Mouse (Mus musculus): Measurements from ENCODE around the gene Ndufa6.
"Not testable (repeated sequence)": the region's sequence is repeated elsewhere in the genome, so short reads cannot be mapped to it uniquely, and the experiment has no call there.

Ndufa6 gene

DNA sequence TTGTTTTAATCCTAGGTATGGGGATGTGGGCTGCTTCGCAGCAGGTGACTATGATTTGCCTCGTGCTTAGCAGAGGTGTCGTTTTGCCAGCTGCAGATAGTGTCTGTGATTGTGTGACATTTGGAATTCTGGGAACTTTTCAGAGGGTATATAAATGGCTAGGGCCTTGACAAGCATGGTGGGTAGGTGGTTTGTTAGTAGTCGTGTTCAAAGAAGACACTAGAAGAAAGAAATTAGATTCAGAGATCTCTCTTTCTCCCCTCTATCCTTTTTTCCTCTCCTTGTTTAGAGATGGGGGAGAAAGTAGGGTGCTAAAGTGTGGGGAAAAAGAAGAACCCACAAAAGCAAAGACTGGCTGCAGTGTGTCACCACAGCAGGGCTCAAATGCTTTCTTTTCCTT lies 14.0 kb upstream of the Ndufa6 start:
- no peak for DNase-seq (ENCODE audit: low spot score in 2 of 2)

- not testable (repeated sequence) for DNase-seq (ENCODE audit: low spot score in 2 of 2)
These were observed 10.4 kb upstream of the Ndufa6 start for GRCm38 (mm10) chr15:82364561-82364960.

- DNase-seq (ENCODE audit: low spot score in 2 of 2): not testable (repeated sequence)
These were observed 9.7 kb upstream of the Ndufa6 start for GRCm38 (mm10) chr15:82363801-82364200.

DNA sequence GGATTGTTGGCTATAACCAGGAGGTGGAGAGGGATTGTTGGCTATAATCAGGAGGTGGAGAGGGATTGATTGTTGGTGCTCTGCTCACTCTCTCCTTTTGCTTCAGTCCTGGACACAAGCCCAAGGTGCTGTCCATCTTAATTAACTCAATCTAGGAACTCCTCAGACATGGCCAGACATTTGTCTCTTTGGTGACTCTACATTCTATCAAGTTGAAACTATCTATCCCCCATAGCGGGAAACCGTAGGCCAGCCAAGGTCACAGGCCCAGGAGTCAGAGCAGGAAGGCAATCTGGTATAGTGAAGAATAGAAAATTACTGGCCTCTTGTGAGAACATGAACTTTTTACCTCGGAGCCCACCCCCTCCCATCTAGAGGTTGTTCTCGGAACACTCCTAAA lies 8.1 kb upstream of the Ndufa6 start:
- DNase-seq (ENCODE audit: low spot score in 2 of 2): no peak

GRCm38 (mm10) chr15:82361459-82362018 lies 7.4 kb upstream of the Ndufa6 start:
- DNase-seq (ENCODE audit: low spot score in 2 of 2): no peak

- DNase-seq (ENCODE audit: low spot score in 2 of 2): no peak
These were observed 4.5 kb upstream of the Ndufa6 start for GRCm38 (mm10) chr15:82358431-82359260.

GRCm38 (mm10) chr15:82353745-82354113 lies 393 bp downstream of the Ndufa6 start:
- DNase-seq (ENCODE audit: low spot score in 2 of 2): no peak

DNA sequence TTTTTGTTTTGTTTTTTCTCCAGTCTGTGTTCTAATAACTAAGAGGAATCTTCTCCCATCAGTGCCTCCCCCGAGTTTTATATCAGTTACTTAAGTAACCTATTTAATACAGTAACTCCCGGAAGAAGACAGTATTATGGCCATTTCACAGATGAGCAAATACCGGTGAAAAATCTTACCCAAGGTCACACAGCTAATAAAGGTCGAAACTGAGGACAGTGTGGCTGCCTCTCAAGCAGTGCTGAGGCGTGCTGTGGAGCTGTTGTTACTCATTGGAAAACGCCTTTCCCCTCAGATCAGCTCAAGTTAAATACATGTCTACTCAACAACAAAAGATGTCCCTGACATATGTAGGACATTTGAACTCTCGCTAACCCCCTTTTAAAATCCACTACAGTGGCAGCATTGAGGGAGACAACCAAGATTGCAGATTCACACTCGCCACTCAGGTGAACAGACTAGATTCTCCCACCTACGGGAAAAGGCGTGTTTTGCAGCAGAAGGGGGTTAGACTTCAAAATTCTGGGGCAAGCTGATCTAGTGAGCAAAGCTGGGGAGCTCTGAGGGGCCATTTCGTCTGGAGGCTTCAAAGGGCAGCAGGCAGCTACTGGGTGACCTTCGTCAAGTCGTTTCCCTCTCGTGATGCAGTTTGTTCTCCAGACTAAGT lies 911 bp downstream of the Ndufa6 start:
- no peak for DNase-seq (ENCODE audit: low spot score in 2 of 2)

DNA sequence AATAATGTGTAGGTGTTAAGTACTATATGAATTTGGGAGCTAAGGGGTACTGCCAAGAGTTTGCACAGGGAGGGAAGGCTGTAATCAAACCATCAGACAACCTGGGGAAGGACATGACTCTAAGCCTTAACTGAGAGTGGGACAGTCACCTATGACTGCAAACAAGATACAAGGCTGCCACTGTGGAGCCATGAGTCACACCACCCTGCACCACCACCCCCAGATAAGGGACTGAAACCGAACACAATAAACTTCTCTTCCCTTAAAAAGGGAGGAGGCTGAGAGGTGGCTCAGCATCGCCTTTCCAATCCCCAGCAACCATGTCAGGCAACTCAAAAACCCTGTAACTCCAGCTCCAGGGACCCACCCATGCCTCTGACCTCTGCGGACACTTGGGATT lies 2.6 kb downstream of the Ndufa6 start:
- DNase-seq (ENCODE audit: low spot score in 2 of 2): no peak

DNA sequence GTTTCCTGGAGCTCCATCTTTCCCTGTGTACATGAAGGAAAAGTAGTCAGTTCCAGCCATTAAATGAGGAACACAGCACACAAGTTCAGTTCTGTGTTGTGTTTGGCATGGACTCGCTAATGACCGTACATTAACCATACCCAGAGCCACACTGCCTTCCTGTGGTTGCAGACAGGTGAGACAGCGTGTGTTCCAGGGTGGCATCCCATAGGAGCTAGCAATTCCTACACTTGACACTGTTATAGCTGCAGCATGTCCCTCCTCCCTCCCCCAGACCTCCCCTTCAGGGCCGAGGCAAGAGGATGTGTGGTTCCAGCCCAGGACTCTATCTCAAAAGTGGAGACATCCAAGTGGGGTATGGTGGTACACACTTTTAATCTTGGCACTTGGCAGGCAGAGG lies 3.8 kb downstream of the Ndufa6 start:
- DNase-seq (ENCODE audit: low spot score in 2 of 2): no peak

GRCm38 (mm10) chr15:82348999-82349341 lies 5.2 kb downstream of the Ndufa6 start:
- no peak for DNase-seq (ENCODE audit: low spot score in 2 of 2)

GRCm38 (mm10) chr15:82348258-82348998 lies 5.7 kb downstream of the Ndufa6 start:
- DNase-seq (ENCODE audit: low spot score in 2 of 2): no peak

DNA sequence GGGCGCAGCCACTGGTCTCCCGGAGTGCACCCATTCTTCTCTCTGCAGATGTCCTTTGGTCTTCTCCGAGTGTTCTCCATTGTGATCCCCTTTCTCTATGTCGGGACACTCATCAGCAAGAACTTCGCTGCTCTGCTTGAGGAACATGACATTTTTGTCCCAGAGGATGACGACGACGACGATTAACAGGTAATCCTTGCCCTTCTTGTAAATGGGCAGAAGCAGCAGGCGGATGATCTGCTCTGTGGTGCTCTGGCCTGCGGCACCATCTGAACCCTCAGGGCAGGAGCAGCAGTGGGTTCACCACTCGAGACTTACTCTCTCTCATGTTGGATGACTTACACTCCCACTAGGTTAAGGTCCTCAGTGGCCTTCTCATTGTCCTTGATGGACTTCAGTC lies 6.3 kb downstream of the Ndufa6 start:
- DNase-seq (ENCODE audit: low spot score in 2 of 2): no peak

DNA sequence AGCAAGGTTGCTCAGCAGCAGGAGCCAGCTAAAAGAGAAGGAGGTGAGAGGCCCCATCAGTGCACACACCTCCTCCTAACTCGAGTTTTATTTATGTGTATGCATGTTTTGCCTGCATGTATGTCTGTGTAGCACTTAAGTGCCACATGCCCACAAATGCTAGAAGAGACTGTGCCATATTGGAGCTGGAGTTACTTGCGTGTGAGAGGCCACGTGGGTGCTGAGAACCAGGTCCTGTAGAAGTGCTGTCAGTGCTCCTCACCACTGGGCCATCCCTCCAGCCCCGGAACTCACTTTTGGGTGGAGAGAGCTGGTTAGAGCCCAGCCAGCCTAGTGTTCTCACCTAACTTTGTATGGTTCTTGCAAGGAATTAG lies 6.8 kb downstream of the Ndufa6 start:
- DNase-seq (ENCODE audit: low spot score in 2 of 2): no peak

DNA sequence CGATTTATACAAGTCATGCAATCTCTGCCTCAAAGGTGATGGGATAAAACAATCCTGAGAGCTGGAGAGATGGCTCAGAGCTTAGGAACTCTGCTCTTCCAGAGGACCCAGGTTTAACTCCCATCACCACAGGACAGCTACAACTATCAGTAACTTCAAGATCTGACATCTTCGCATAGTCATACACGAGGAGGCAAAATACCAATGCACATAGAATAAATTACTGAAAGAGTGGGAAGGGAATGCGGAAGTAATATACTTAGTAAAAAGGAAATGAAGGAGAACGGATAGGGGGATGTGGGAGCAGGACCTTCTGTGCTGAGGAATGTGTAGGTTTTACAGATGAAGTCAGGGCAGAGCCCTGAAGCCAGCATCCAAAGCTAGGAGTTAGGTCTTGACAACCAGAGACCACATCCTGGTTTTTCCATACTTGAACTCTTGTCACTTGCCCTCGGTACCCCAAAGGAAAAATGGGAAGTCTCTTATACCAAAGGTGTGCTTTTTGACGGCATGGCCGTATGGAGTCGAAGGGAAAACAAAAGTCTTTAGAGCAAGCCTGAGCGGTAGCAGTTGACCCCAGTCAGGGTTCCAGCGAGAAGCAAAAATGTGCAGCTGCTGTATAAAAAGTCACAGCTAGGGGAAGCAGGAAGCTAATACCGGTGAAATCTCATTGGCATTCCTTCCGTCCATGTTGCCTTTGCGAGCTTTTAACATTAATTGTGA lies 7.4 kb downstream of the Ndufa6 start:
- no peak for DNase-seq (ENCODE audit: low spot score in 2 of 2)

- peak; percentile 98 for DNase-seq (ENCODE audit: low spot score in 2 of 2)
These were observed 8.2 kb downstream of the Ndufa6 start for GRCm38 (mm10) chr15:82345820-82346470.

GRCm38 (mm10) chr15:82344971-82345370 lies 9.2 kb downstream of the Ndufa6 start:
- DNase-seq (ENCODE audit: low spot score in 2 of 2): no peak

- no peak for DNase-seq (ENCODE audit: low spot score in 2 of 2)
These were observed 10.5 kb downstream of the Ndufa6 start for GRCm38 (mm10) chr15:82343368-82344287.

DNA sequence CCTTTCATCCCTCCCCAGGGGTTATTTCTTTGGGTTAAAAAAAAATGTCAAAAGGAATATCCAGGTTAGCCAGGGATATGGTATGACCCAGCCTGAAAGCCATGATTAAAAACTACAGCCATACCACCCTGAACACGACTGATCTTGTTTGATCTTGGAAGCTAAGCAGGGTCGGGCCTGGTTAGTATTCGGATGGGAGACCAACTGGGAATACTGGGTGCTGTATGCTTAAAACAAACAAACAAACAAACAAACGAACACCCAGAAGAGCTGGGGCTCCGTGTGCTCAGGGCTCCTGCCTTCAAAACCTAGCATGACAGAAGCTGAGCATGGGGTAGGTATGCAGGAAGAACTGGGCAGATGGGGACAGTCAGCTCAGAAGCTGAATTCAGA lies 11.6 kb downstream of the Ndufa6 start:
- no peak for DNase-seq (ENCODE audit: low spot score in 2 of 2)
